Mouse (Mus musculus): ENCODE data around the gene Fancg. TPM values are rescaled to one million over a fixed set of nuclear protein-coding genes. Genes with fewer than 3 reads are reported as not detected.

Fancg gene
- polyA plus RNA-seq, 1 experiment from 2014 or later, result 29.9 TPM

- H3K27me3 ChIP-seq, result no peaks in the 10 kb centered on the region
- H3K9me3 ChIP-seq, result no peaks in the 10 kb centered on the region
- peaks cover 21% of the 10 kb centered on the region for H3K4me1 ChIP-seq
- peak overlapping the region; percentile 64 for H3K4me3 ChIP-seq
- ATAC-seq (replicated peaks), result peak; percentile 64
- peaks cover 64% of the 10 kb centered on the region for H3K36me3 ChIP-seq
- peak overlapping the region; percentile 71 for H3K4me2 ChIP-seq (replicated peaks)
- H3K27ac ChIP-seq (replicated peaks), result peak overlapping the region; percentile 90
- 3% methylated on average over 28 of the region's 28 CpGs for WGBS
- H3K9ac ChIP-seq (replicated peaks), result peak overlapping the region; percentile 82
Observed at GRCm38 (mm10) chr4:43030780-43031230, 20.5 kb upstream of the Fancg start.

- Histone ChIP-seq H3K9me3 (no peaks in the 10 kb centered on the region), H3K27ac (replicated peaks) (peak overlapping the region; percentile 90), H3K4me3 (peak overlapping the region; percentile 64), H3K9ac (replicated peaks) (peak overlapping the region; percentile 82), H3K36me3 (peaks cover 59% of the 10 kb centered on the region), H3K4me2 (replicated peaks) (peak overlapping the region; percentile 71), H3K4me1 (peaks cover 21% of the 10 kb centered on the region), H3K27me3 (no peaks in the 10 kb centered on the region)
- WGBS, result 77% methylated on average over 9 of the region's 9 CpGs
- ATAC-seq (replicated peaks), result no peak
Observed at GRCm38 (mm10) chr4:43030352-43030751, 20.0 kb upstream of the Fancg start.

- H3K4me1 ChIP-seq, result peaks cover 25% of the 10 kb centered on the region
- H3K9ac ChIP-seq (replicated peaks), result no peak overlapping the region
- peak overlapping the region; percentile 71 for H3K4me2 ChIP-seq (replicated peaks)
- no peaks in the 10 kb centered on the region for H3K27me3 ChIP-seq
- H3K4me3 ChIP-seq, result no peak overlapping the region
- ATAC-seq (replicated peaks), result no peak
- WGBS, result 95% methylated on average over 9 of the region's 9 CpGs
- H3K9me3 ChIP-seq, result no peaks in the 10 kb centered on the region
- H3K36me3 ChIP-seq, result peaks cover 53% of the 10 kb centered on the region
- H3K27ac ChIP-seq (replicated peaks), result no peak overlapping the region
Observed at GRCm38 (mm10) chr4:43029749-43030148, 19.4 kb upstream of the Fancg start.

GRCm38 (mm10) chr4:43029121-43029520, 18.8 kb upstream of the Fancg start:
- no peak overlapping the region for H3K4me2 ChIP-seq (replicated peaks)
- 94% methylated on average over 7 of the region's 7 CpGs for WGBS
- ATAC-seq (replicated peaks), result no peak
- H3K27ac ChIP-seq (replicated peaks), result no peak overlapping the region
- peaks cover 31% of the 10 kb centered on the region for H3K4me1 ChIP-seq
- peaks cover 47% of the 10 kb centered on the region for H3K36me3 ChIP-seq
- H3K9me3 ChIP-seq, result no peaks in the 10 kb centered on the region
- H3K4me3 ChIP-seq, result no peak overlapping the region
- no peak overlapping the region for H3K9ac ChIP-seq (replicated peaks)
- H3K27me3 ChIP-seq, result no peaks in the 10 kb centered on the region

- 8% methylated on average over 42 of the region's 42 CpGs for WGBS
- peaks cover 22% of the 10 kb centered on the region for H3K4me1 ChIP-seq
- peak within 1 kb of the TSS; percentile 90 for H3K27ac ChIP-seq (replicated peaks)
- peak within 1 kb of the TSS; percentile 57 for H3K4me3 ChIP-seq
- peak; percentile 95 for ATAC-seq (replicated peaks)
- peaks cover 54% of the 10 kb centered on the region for H3K36me3 ChIP-seq
- H3K9me3 ChIP-seq, result no peaks in the 10 kb centered on the region
- peak within 1 kb of the TSS; percentile 48 for H3K9ac ChIP-seq (replicated peaks)
- H3K27me3 ChIP-seq, result no peaks in the 10 kb centered on the region
- peak within 1 kb of the TSS; percentile 59 for H3K4me2 ChIP-seq (replicated peaks)
Observed at GRCm38 (mm10) chr4:43025084-43025960, 15.0 kb upstream of the Fancg start, which contains the start of gene Pigo. Gene Pigo (minus strand): TSS chr4:43025819.

- Histone ChIP-seq H3K4me3 (peak overlapping the region; percentile 57), H3K36me3 (peaks cover 54% of the 10 kb centered on the region), H3K9me3 (no peaks in the 10 kb centered on the region), H3K27me3 (no peaks in the 10 kb centered on the region), H3K4me2 (replicated peaks) (peak overlapping the region; percentile 59), H3K4me1 (peaks cover 16% of the 10 kb centered on the region), H3K9ac (replicated peaks) (peak overlapping the region; percentile 48), H3K27ac (replicated peaks) (peak overlapping the region; percentile 90)
- no peak; the same call in 1 of the 2 replicates for ATAC-seq (replicated peaks)
- 83% methylated on average over 14 of the region's 14 CpGs for WGBS
Observed at GRCm38 (mm10) chr4:43024673-43025072, 14.4 kb upstream of the Fancg start.

- no peak overlapping the region for H3K27ac ChIP-seq (replicated peaks)
- H3K36me3 ChIP-seq, result peaks cover 53% of the 10 kb centered on the region
- 71% methylated on average over 17 of the region's 17 CpGs for WGBS
Observed at GRCm38 (mm10) chr4:43021341-43021740, 11.0 kb upstream of the Fancg start.

GRCm38 (mm10) chr4:43020876-43021275, 10.6 kb upstream of the Fancg start:
- no peaks in the 10 kb centered on the region for H3K27me3 ChIP-seq
- no peak overlapping the region for H3K4me2 ChIP-seq (replicated peaks)
- H3K4me3 ChIP-seq, result no peak overlapping the region
- H3K36me3 ChIP-seq, result peaks cover 53% of the 10 kb centered on the region
- H3K27ac ChIP-seq (replicated peaks), result no peak overlapping the region
- 87% methylated on average over 16 of the region's 16 CpGs for whole genome bisulfite sequencing
- no peaks in the 10 kb centered on the region for H3K9me3 ChIP-seq
- H3K4me1 ChIP-seq, result peaks cover 15% of the 10 kb centered on the region
- no peak overlapping the region for H3K9ac ChIP-seq (replicated peaks)
- ATAC-seq (replicated peaks), result no peak

More at GRCm38 (mm10) chr4:43021341-43021740, 11.0 kb upstream of the Fancg start:
- H3K9me3 ChIP-seq, result no peaks in the 10 kb centered on the region
- H3K27me3 ChIP-seq, result no peaks in the 10 kb centered on the region
- no peak overlapping the region for H3K9ac ChIP-seq (replicated peaks)
- H3K4me3 ChIP-seq, result no peak overlapping the region
- H3K4me2 ChIP-seq (replicated peaks), result no peak overlapping the region
- peaks cover 15% of the 10 kb centered on the region for H3K4me1 ChIP-seq
- ATAC-seq (replicated peaks), result no peak

- Histone ChIP-seq H3K27me3 (no peaks in the 10 kb centered on the region), H3K27ac (replicated peaks) (no peak overlapping the region), H3K4me3 (no peak overlapping the region), H3K9ac (replicated peaks) (no peak overlapping the region), H3K36me3 (peaks cover 53% of the 10 kb centered on the region), H3K4me1 (peaks cover 12% of the 10 kb centered on the region), H3K9me3 (no peaks in the 10 kb centered on the region), H3K4me2 (replicated peaks) (no peak overlapping the region)
- WGBS, result 93% methylated on average over 23 of the region's 23 CpGs
- no peak for ATAC-seq (replicated peaks)
Observed at GRCm38 (mm10) chr4:43019641-43020465, 9.5 kb upstream of the Fancg start.

GRCm38 (mm10) chr4:43019176-43019575, 8.9 kb upstream of the Fancg start:
- Histone ChIP-seq H3K4me1 (peaks cover 5% of the 10 kb centered on the region), H3K9me3 (no peaks in the 10 kb centered on the region), H3K36me3 (peaks cover 53% of the 10 kb centered on the region), H3K9ac (replicated peaks) (no peak overlapping the region), H3K4me2 (replicated peaks) (no peak overlapping the region), H3K4me3 (no peak overlapping the region), H3K27ac (replicated peaks) (no peak overlapping the region), H3K27me3 (no peaks in the 10 kb centered on the region)
- WGBS, result 92% methylated on average over 9 of the region's 10 CpGs
- no peak for ATAC-seq (replicated peaks)

GRCm38 (mm10) chr4:43018156-43018555, 7.8 kb upstream of the Fancg start:
- no peaks in the 10 kb centered on the region for H3K27me3 ChIP-seq

GRCm38 (mm10) chr4:43012091-43012490, 1.8 kb upstream of the Fancg start:
- H3K4me2 ChIP-seq (replicated peaks), result no peak overlapping the region
- no peaks in the 10 kb centered on the region for H3K9me3 ChIP-seq
- no peaks in the 10 kb centered on the region for H3K27me3 ChIP-seq
- 100% methylated on average over 1 of the region's 1 CpGs for WGBS
- no peak for ATAC-seq (replicated peaks)
- peaks cover 15% of the 10 kb centered on the region for H3K4me1 ChIP-seq
- H3K36me3 ChIP-seq, result peaks cover 4% of the 10 kb centered on the region; the same call in 1 of the 2 replicates
- H3K27ac ChIP-seq (replicated peaks), result no peak overlapping the region
- no peak overlapping the region for H3K9ac ChIP-seq (replicated peaks)
- H3K4me3 ChIP-seq, result no peak overlapping the region

More at GRCm38 (mm10) chr4:43018156-43018555, 7.8 kb upstream of the Fancg start:
- H3K4me3 ChIP-seq, result no peak overlapping the region
- H3K4me2 ChIP-seq (replicated peaks), result no peak overlapping the region
- no peaks in the 10 kb centered on the region for H3K9me3 ChIP-seq
- no peak for ATAC-seq (replicated peaks)
- 93% methylated on average over 4 of the region's 4 CpGs for WGBS
- H3K9ac ChIP-seq (replicated peaks), result no peak overlapping the region
- H3K36me3 ChIP-seq, result peaks cover 53% of the 10 kb centered on the region
- H3K4me1 ChIP-seq, result no peaks in the 10 kb centered on the region
- H3K27ac ChIP-seq (replicated peaks), result no peak overlapping the region
